Mouse (Mus musculus): ENCODE data around the gene Bod1l.

Bod1l gene

GRCm38 (mm10) chr5:41844147-41844529, at the start of gene Bod1l:
TSS of gene Bod1l (minus strand) at chr5:41844315.
- peak; percentile 75; the same call in 1 of the 2 replicates for TF ChIP-seq GATA4 (IDR thresholded peaks at IDR 0.05; ENCODE audit: insufficient replicate concordance, low read length)

GRCm38 (mm10) chr5:41893351-41893750, 49.2 kb upstream of the Bod1l start:
- TF ChIP-seq GATA4 (IDR thresholded peaks at IDR 0.05; ENCODE audit: insufficient replicate concordance, low read length): no peak

- no peak for TF ChIP-seq GATA4 (IDR thresholded peaks at IDR 0.05; ENCODE audit: insufficient replicate concordance, low read length)
These were observed 46.8 kb upstream of the Bod1l start for GRCm38 (mm10) chr5:41890871-41891270.

GRCm38 (mm10) chr5:41889245-41889849, 45.2 kb upstream of the Bod1l start:
- TF ChIP-seq GATA4 (IDR thresholded peaks at IDR 0.05; ENCODE audit: insufficient replicate concordance, low read length): no peak

- no peak for TF ChIP-seq GATA4 (IDR thresholded peaks at IDR 0.05; ENCODE audit: insufficient replicate concordance, low read length)
These were observed 44.7 kb upstream of the Bod1l start for GRCm38 (mm10) chr5:41888834-41889233.

- no peak for TF ChIP-seq GATA4 (IDR thresholded peaks at IDR 0.05; ENCODE audit: insufficient replicate concordance, low read length)
These were observed 43.6 kb upstream of the Bod1l start for GRCm38 (mm10) chr5:41887738-41888137.

- no peak for TF ChIP-seq GATA4 (IDR thresholded peaks at IDR 0.05; ENCODE audit: insufficient replicate concordance, low read length)
These were observed 40.4 kb upstream of the Bod1l start for GRCm38 (mm10) chr5:41884563-41884962.

- no peak for TF ChIP-seq GATA4 (IDR thresholded peaks at IDR 0.05; ENCODE audit: insufficient replicate concordance, low read length)
These were observed 27.0 kb upstream of the Bod1l start for GRCm38 (mm10) chr5:41871164-41871563.

GRCm38 (mm10) chr5:41855781-41856180, 11.7 kb upstream of the Bod1l start:
- TF ChIP-seq GATA4 (IDR thresholded peaks at IDR 0.05; ENCODE audit: insufficient replicate concordance, low read length): no peak

GRCm38 (mm10) chr5:41845558-41845937, 1.4 kb upstream of the Bod1l start:
- no peak for TF ChIP-seq GATA4 (IDR thresholded peaks at IDR 0.05; ENCODE audit: insufficient replicate concordance, low read length)

GRCm38 (mm10) chr5:41844820-41845557, 874 bp upstream of the Bod1l start:
- no peak for TF ChIP-seq GATA4 (IDR thresholded peaks at IDR 0.05; ENCODE audit: insufficient replicate concordance, low read length)

GRCm38 (mm10) chr5:41843419-41844146, 532 bp downstream of the Bod1l start:
- no peak for TF ChIP-seq GATA4 (IDR thresholded peaks at IDR 0.05; ENCODE audit: insufficient replicate concordance, low read length)

- no peak for TF ChIP-seq GATA4 (IDR thresholded peaks at IDR 0.05; ENCODE audit: insufficient replicate concordance, low read length)
These were observed 1.4 kb downstream of the Bod1l start for GRCm38 (mm10) chr5:41842681-41843080.

- TF ChIP-seq GATA4 (IDR thresholded peaks at IDR 0.05; ENCODE audit: insufficient replicate concordance, low read length): no peak
These were observed 2.4 kb downstream of the Bod1l start for GRCm38 (mm10) chr5:41841735-41842134.

- TF ChIP-seq GATA4 (IDR thresholded peaks at IDR 0.05; ENCODE audit: insufficient replicate concordance, low read length): no peak
These were observed 14.0 kb downstream of the Bod1l start for GRCm38 (mm10) chr5:41830100-41830499.

GRCm38 (mm10) chr5:41821158-41821557, 23.0 kb downstream of the Bod1l start:
- no peak for TF ChIP-seq GATA4 (IDR thresholded peaks at IDR 0.05; ENCODE audit: insufficient replicate concordance, low read length)

All from liver, adult (tissue).